ENCODE assay signal across 12 mouse cellular contexts in the genomic region with DNA sequence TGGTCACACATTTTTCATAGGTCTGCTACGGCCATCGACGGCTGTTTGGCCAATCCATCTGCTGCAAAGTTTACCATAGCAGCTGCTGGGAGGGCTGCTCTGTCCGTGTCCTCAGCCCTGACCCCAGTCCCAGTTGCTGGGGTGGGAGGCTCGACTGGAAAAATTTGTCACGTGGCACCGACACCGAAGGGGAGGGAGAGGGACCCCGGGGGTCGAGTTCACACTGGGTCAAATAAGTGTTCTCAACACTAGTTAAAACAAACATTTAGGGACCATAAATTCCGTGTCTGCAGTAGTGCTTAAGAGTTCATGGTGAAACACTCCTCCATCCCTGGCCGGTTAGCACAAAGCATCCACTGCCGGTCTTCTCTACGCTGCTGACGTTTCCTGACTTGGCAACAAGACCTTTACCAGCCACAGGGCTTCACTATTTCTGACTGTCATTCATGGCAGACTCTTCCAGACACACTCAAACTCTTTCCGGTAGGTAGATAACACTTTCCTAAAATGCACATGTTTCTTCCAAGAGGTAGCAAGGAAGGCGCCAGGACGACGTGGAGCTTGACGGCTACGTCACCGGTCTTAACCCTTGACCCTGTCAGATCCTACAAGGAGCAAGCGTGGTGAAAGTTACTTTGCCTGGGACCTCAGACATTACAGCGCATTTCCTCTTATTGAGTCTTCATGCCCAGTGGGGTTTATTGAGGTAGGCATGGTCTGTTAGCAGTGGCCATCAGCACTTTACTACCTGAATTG. TPM values are rescaled to one million over a fixed set of nuclear protein-coding genes. Genes with fewer than 3 reads are reported as not detected.
DNase-seq lines count a peak whose midpoint lies in the region; ATAC-seq and TF ChIP-seq lines count a peak whose summit lies in the region.
"Had no signal": no experiment of that assay in that cellular context is flagged by ENCODE, and none has a peak within 500 bp of the region (broad histone marks: within the 10 kb centered on the region; RNA-seq: fewer than 3 reads in every experiment).

No protein-coding gene starts in this region.

- no peak for ATAC-seq in forebrain, embryonic 16.5 days
- ATAC-seq in forebrain, embryonic 13.5 days, result no peak
- ATAC-seq in lung, embryonic 16.5 days (ENCODE audit: low read depth), result peak; percentile 68
- ATAC-seq in kidney, postnatal 0 days (replicated peaks; ENCODE audit: low FRiP score, low read depth), result peak; percentile 81
- no peak for ATAC-seq in stomach, embryonic 15.5 days (ENCODE audit: insufficient read depth, low FRiP score, low read depth)

- no peak for TF ChIP-seq CTCF in lung, adult 2 months (IDR thresholded peaks at IDR 0.05; ENCODE audit: insufficient read depth, low read length)
- no peak for TF ChIP-seq CTCF in kidney, postnatal 0 days (IDR thresholded peaks at IDR 0.05; ENCODE audit: low read depth)

- H3K9me3 ChIP-seq in forebrain, embryonic 16.5 days (ENCODE audit: control insufficient read depth, low read length), result no peaks in the 10 kb centered on the region
- no peaks in the 10 kb centered on the region for H3K9me3 ChIP-seq in forebrain, embryonic 13.5 days (replicated peaks)
- no peaks in the 10 kb centered on the region for H3K9me3 ChIP-seq in lung, embryonic 16.5 days (ENCODE audit: control insufficient read depth, low read length)
- no peaks in the 10 kb centered on the region for H3K9me3 ChIP-seq in kidney, postnatal 0 days (replicated peaks; ENCODE audit: low read length)
- H3K9me3 ChIP-seq in stomach, embryonic 15.5 days, result no peaks in the 10 kb centered on the region
- H3K9me3 ChIP-seq: midbrain, embryonic 12.5 days had no signal

- peak overlapping the region; percentile 18 for H3K27ac ChIP-seq in forebrain, embryonic 16.5 days (ENCODE audit: low read length)
- H3K27ac ChIP-seq in forebrain, embryonic 13.5 days, result no peak overlapping the region
- H3K27ac ChIP-seq in lung, embryonic 16.5 days (ENCODE audit: low read length), result no peak overlapping the region
- H3K27ac ChIP-seq in kidney, postnatal 0 days, result no peak overlapping the region
- peak overlapping the region; percentile 35; the same call in 1 of the 2 replicates for H3K27ac ChIP-seq in stomach, embryonic 15.5 days
- H3K27ac ChIP-seq: heart, adult 2 months; midbrain, embryonic 12.5 days had no signal

- no peak for DNase-seq in lung, adult 2 months
- peak; percentile 89 for DNase-seq in kidney, postnatal 0 days (ENCODE audit: low spot score)
- DNase-seq in cerebellum, postnatal 14 days, result no peak
- DNase-seq in thymus, postnatal 36 days, result no peak
- DNase-seq: adrenal gland, postnatal 14 days; cerebellum, adult 2 months had no signal

- H3K9ac ChIP-seq in forebrain, embryonic 16.5 days (replicated peaks; ENCODE audit: low read depth, low read length), result no peak overlapping the region
- no peak overlapping the region for H3K9ac ChIP-seq in forebrain, embryonic 13.5 days
- H3K9ac ChIP-seq in lung, embryonic 16.5 days (ENCODE audit: low read length), result no peak overlapping the region
- no peak overlapping the region for H3K9ac ChIP-seq in kidney, postnatal 0 days (ENCODE audit: low read depth, low read length)
- no peak overlapping the region for H3K9ac ChIP-seq in stomach, embryonic 15.5 days
- H3K9ac ChIP-seq: midbrain, embryonic 12.5 days had no signal

- no peaks in the 10 kb centered on the region for H3K27me3 ChIP-seq in forebrain, embryonic 16.5 days (replicated peaks; ENCODE audit: control insufficient read depth, insufficient read depth, low read length)
- no peaks in the 10 kb centered on the region for H3K27me3 ChIP-seq in forebrain, embryonic 13.5 days
- no peaks in the 10 kb centered on the region for H3K27me3 ChIP-seq in lung, embryonic 16.5 days (ENCODE audit: control insufficient read depth, insufficient read depth, low read depth, low read length)
- no peaks in the 10 kb centered on the region for H3K27me3 ChIP-seq in kidney, postnatal 0 days (ENCODE audit: insufficient read depth, low read length)
- H3K27me3 ChIP-seq in stomach, embryonic 15.5 days (replicated peaks), result no peaks in the 10 kb centered on the region
- H3K27me3 ChIP-seq: midbrain, embryonic 12.5 days had no signal

- no peaks in the 10 kb centered on the region for H3K36me3 ChIP-seq in forebrain, embryonic 16.5 days (ENCODE audit: control insufficient read depth, insufficient read depth)
- H3K36me3 ChIP-seq in forebrain, embryonic 13.5 days (ENCODE audit: poor library complexity, severe bottlenecking), result no peaks in the 10 kb centered on the region
- no peaks in the 10 kb centered on the region for H3K36me3 ChIP-seq in lung, embryonic 16.5 days (ENCODE audit: control insufficient read depth, insufficient read depth, low read length)
- no peaks in the 10 kb centered on the region for H3K36me3 ChIP-seq in kidney, postnatal 0 days (ENCODE audit: insufficient read depth, low read length)
- no peaks in the 10 kb centered on the region for H3K36me3 ChIP-seq in stomach, embryonic 15.5 days
- H3K36me3 ChIP-seq: midbrain, embryonic 12.5 days had no signal

- H3K4me3 ChIP-seq in forebrain, embryonic 16.5 days (replicated peaks; ENCODE audit: low read length), result no peak overlapping the region
- H3K4me3 ChIP-seq in forebrain, embryonic 13.5 days, result no peak overlapping the region
- H3K4me3 ChIP-seq in lung, embryonic 16.5 days (ENCODE audit: low read length), result no peak overlapping the region
- H3K4me3 ChIP-seq in lung, adult 2 months (replicated peaks; ENCODE audit: extremely low read depth, low read depth, low read length), result no peak overlapping the region
- no peak overlapping the region for H3K4me3 ChIP-seq in kidney, postnatal 0 days (replicated peaks; ENCODE audit: low read depth, low read length)
- H3K4me3 ChIP-seq in stomach, embryonic 15.5 days (replicated peaks), result no peak overlapping the region
- H3K4me3 ChIP-seq: heart, adult 2 months; midbrain, embryonic 12.5 days had no signal

- TF ChIP-seq POLR2A in lung, adult 2 months (IDR thresholded peaks at IDR 0.05; ENCODE audit: borderline replicate concordance, extremely low read depth, low read depth, low read length), result no peak

- H3K4me1 ChIP-seq in forebrain, embryonic 16.5 days (replicated peaks; ENCODE audit: control insufficient read depth, insufficient read depth, low read length), result peaks cover 9% of the 10 kb centered on the region
- H3K4me1 ChIP-seq in forebrain, embryonic 13.5 days, result peaks cover 8% of the 10 kb centered on the region
- H3K4me1 ChIP-seq in lung, embryonic 16.5 days (replicated peaks; ENCODE audit: control insufficient read depth, insufficient read depth, low read length), result peaks cover 6% of the 10 kb centered on the region
- 0 out of 2 replicates have a peak, but pooled peaks cover 2% of the 10 kb centered on the region for H3K4me1 ChIP-seq in lung, adult 2 months (ENCODE audit: control insufficient read depth, insufficient read depth, low read length)
- no peaks in the 10 kb centered on the region for H3K4me1 ChIP-seq in kidney, postnatal 0 days (replicated peaks; ENCODE audit: insufficient read depth, low read length)
- peaks cover 15% of the 10 kb centered on the region for H3K4me1 ChIP-seq in stomach, embryonic 15.5 days

- 89% methylated on average over 24 of the region's 24 CpGs for WGBS in forebrain, embryonic 16.5 days
- 92% methylated on average over 24 of the region's 24 CpGs for WGBS in forebrain, embryonic 13.5 days
- 30% methylated on average over 24 of the region's 24 CpGs for WGBS in lung, embryonic 16.5 days
- WGBS in lung, adult 2 months, result 61% methylated on average over 24 of the region's 24 CpGs
- WGBS in kidney, postnatal 0 days, result 28% methylated on average over 24 of the region's 24 CpGs
- 39% methylated on average over 24 of the region's 24 CpGs for WGBS in stomach, embryonic 15.5 days

- H3K4me2 ChIP-seq in forebrain, embryonic 16.5 days (ENCODE audit: low read length), result no peak overlapping the region
- no peak overlapping the region for H3K4me2 ChIP-seq in forebrain, embryonic 13.5 days
- H3K4me2 ChIP-seq in lung, embryonic 16.5 days (ENCODE audit: low read depth, low read length), result no peak overlapping the region
- H3K4me2 ChIP-seq in kidney, postnatal 0 days (ENCODE audit: low read length), result no peak overlapping the region
- H3K4me2 ChIP-seq in stomach, embryonic 15.5 days, result no peak overlapping the region
- H3K4me2 ChIP-seq: midbrain, embryonic 12.5 days had no signal

RNA-seq across cellular contexts. Expression of a gene that starts 9.4 kb away (rescaled TPM):
- 2.3 and 4.3 TPM in 2 replicates for polyA plus RNA-seq in forebrain, embryonic 16.5 days (2015; fragmentation: Nextera tagmentation; extraction: Ambion mirVana)
- polyA plus RNA-seq in forebrain, embryonic 13.5 days (2015; fragmentation: Nextera tagmentation; extraction: Ambion mirVana), result 3.0 and 3.7 TPM in 2 replicates
- 24.2 and 24.4 TPM in 2 replicates for polyA plus RNA-seq in lung, embryonic 16.5 days (2015; fragmentation: Nextera tagmentation; extraction: Ambion mirVana)
- 20.3 and 27.7 TPM in 2 replicates for polyA plus RNA-seq in lung, adult 2 months (2012; rRNA removed)
- 29.7 and 30.2 TPM in 2 replicates for polyA plus RNA-seq in kidney, postnatal 0 days (2015; fragmentation: Nextera tagmentation; extraction: Ambion mirVana)
- 26.1 and 27.8 TPM in 2 replicates for polyA plus RNA-seq in stomach, embryonic 15.5 days (2015; fragmentation: Nextera tagmentation; extraction: Ambion mirVana)

Comparison
In these comparisons a context has a peak if more than half of its experiments do, and no peak if none do; other contexts are left out.
1. H3K27ac ChIP-seq: peak in forebrain, embryonic 16.5 days (single experiment) and stomach, embryonic 15.5 days (single experiment); none in forebrain, embryonic 13.5 days (single experiment), lung, embryonic 16.5 days (single experiment) and kidney, postnatal 0 days (single experiment).
2. ATAC-seq: peak in lung, embryonic 16.5 days (single experiment) and kidney, postnatal 0 days (single experiment); none in forebrain, embryonic 16.5 days (single experiment), forebrain, embryonic 13.5 days (single experiment) and stomach, embryonic 15.5 days (single experiment).